Mouse (Mus musculus): Measurements from ENCODE around the gene Dnajc5g.

- no peak for TF ChIP-seq EP300 (IDR thresholded peaks at IDR 0.05; ENCODE audit: low read depth)
- TF ChIP-seq CTCF (IDR thresholded peaks at IDR 0.05; ENCODE audit: low read depth) = no peak
Measured at GRCm38 (mm10) chr5:31138968-31139425, 32.9 kb downstream of the Dnajc5g start.

All from liver, postnatal 0 days (tissue).